Mouse (Mus musculus) stomach, postnatal 0 days (tissue): ENCODE measurements at regions not wholly inside any gene's neighbourhood (a gene's known extent, or its start where the extent isn't known, plus 50 kb on each side); places are given as distances from the start of the nearest gene placed in this dataset.

Source experiments
- CTCF ChIP-seq: IDR thresholded peaks from 2 replicates; pipeline ENCODE4 v1.5.1; 2016; ENCODE audit warnings: antibody characterized with exemption, low read depth, mild to moderate bottlenecking, moderate library complexity
- EP300 ChIP-seq: optimal IDR thresholded peaks from 2 replicates; pipeline ENCODE3; 2016; ENCODE audit warnings: antibody characterized with exemption

DNA sequence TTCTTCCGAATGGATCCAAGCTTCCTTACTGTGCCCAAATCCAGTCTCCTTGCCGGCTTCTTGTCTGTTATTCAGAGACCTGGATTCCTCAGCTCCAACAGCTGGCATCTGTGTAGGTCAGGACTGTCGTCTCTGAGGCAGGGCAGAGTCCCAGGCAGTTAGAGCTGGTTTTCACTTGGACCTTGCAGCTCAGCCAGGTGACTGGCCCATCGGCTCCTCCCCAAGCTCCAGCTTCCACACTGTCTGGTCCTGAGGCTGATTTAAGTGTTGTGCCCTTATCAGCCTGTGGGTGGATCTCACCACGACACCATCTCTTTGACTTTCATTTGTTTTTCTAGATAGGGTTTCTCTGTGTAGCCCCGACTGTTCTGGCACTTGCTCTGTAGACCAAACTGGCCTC lies 70.4 kb upstream of the Hpcal1 start:
- TF ChIP-seq CTCF: no peak
- TF ChIP-seq EP300: no peak
